Mouse (Mus musculus) thymus, adult 2 months (tissue): Measurements from ENCODE around the gene Igfbp3. TPM values are rescaled to one million over a fixed set of nuclear protein-coding genes. Genes with fewer than 3 reads are reported as not detected.

Experiments used
- DNase-seq: peaks from one replicate; pipeline ENCODE4 v3.0.0; 2021
- H3K27ac ChIP-seq: fragments of 200-500 bp; 2 replicates; pipeline ENCODE4 v1.5.1; 2012; ENCODE audit warnings: low read length, control low read depth; ENCODE audit not compliant: control insufficient read depth, insufficient read depth
- H3K27me3 ChIP-seq: fragments of 200-500 bp; 2 replicates; pipeline ENCODE4 v1.6.1; 2012; ENCODE audit warnings: mild to moderate bottlenecking, low read length, moderate library complexity, mixed read lengths; ENCODE audit not compliant: control insufficient read depth, insufficient read depth
- H3K36me3 ChIP-seq: fragments of 200-500 bp; 2 replicates; pipeline ENCODE4 v1.6.1; 2012; ENCODE audit warnings: mild to moderate bottlenecking, low read length, moderate library complexity; ENCODE audit not compliant: control insufficient read depth, insufficient read depth
- H3K4me1 ChIP-seq: fragments of 200-500 bp; replicated peaks from 2 replicates; pipeline ENCODE4 v1.6.1; 2012; ENCODE audit warnings: low read length; ENCODE audit not compliant: control insufficient read depth, insufficient read depth
- H3K4me3 ChIP-seq: fragments of 200-500 bp; 2 replicates; pipeline ENCODE4 v1.5.1; 2012; ENCODE audit warnings: mild to moderate bottlenecking, low read length, control low read depth, moderate library complexity; ENCODE audit not compliant: control insufficient read depth, insufficient read depth
- CTCF ChIP-seq: fragments of 200-500 bp; IDR thresholded peaks from 2 replicates; pipeline ENCODE4 v1.5.1; 2012; ENCODE audit warnings: mild to moderate bottlenecking, control low read depth, low read length, moderate library complexity, borderline replicate concordance; ENCODE audit not compliant: control insufficient read depth, poor library complexity, insufficient read depth; ENCODE audit errors: extremely low read depth
- POLR2A ChIP-seq: fragments of 200-500 bp; IDR thresholded peaks from 2 replicates; pipeline ENCODE4 v1.6.1; 2012; ENCODE audit warnings: mild to moderate bottlenecking, low read length, control low read depth, moderate library complexity; ENCODE audit not compliant: control insufficient read depth, poor library complexity, insufficient read depth; ENCODE audit errors: extremely low read depth
- WGBS: fragments of 180-500 bp; shearing (Covaris S2); methylation state at CpG from one replicate; pipeline ENCODE4 v1.1.7; 2018; 5-methylcytosine and 5-hydroxymethylcytosine counted together
- polyA plus RNA-seq: library from polyadenylated mRNA; depleted of rRNA; stranded (reverse); fragments of >200 nt; gene quantifications from 2 replicates; pipeline ENCODE4 v1.2.3, GENCODE M21; 2012

Igfbp3 gene
- polyA plus RNA-seq, 1 experiment: 12.1 TPM

- WGBS: 72% methylated on average over 10 of the region's 10 CpGs
- no peak for TF ChIP-seq CTCF
- TF ChIP-seq POLR2A: no peak
- no peaks in the 10 kb centered on the region for H3K36me3 ChIP-seq
- H3K4me1 ChIP-seq: no peaks in the 10 kb centered on the region
- no peaks in the 10 kb centered on the region for H3K27me3 ChIP-seq
- H3K4me3 ChIP-seq: no peak overlapping the region
- no peak overlapping the region for H3K27ac ChIP-seq
- DNase-seq: no peak
These were observed 15.1 kb downstream of the Igfbp3 start for GRCm38 (mm10) chr11:7198481-7199256.

- H3K4me3 ChIP-seq: no peak overlapping the region
- no peaks in the 10 kb centered on the region for H3K4me1 ChIP-seq
- no peak overlapping the region for H3K27ac ChIP-seq
- H3K27me3 ChIP-seq: no peaks in the 10 kb centered on the region
- TF ChIP-seq CTCF (no peak), POLR2A (no peak)
- DNase-seq: no peak
- WGBS: 92% methylated on average over 19 of the region's 19 CpGs
- no peaks in the 10 kb centered on the region for H3K36me3 ChIP-seq
These were observed 15.7 kb downstream of the Igfbp3 start for GRCm38 (mm10) chr11:7198006-7198405.

- H3K27ac ChIP-seq: no peak within 1 kb of the TSS
- TF ChIP-seq POLR2A: no peak
- TF ChIP-seq CTCF: no peak
- H3K4me3 ChIP-seq: no peak within 1 kb of the TSS
- 75% methylated on average over 12 of the region's 12 CpGs for WGBS
- no peaks in the 10 kb centered on the region for H3K4me1 ChIP-seq
- H3K36me3 ChIP-seq: no peaks in the 10 kb centered on the region
- no peak for DNase-seq
- no peaks in the 10 kb centered on the region for H3K27me3 ChIP-seq
These were observed 16.2 kb downstream of the Igfbp3 start, which contains the start of gene Igfbp1 for GRCm38 (mm10) chr11:7197491-7197941. TSS of gene Igfbp1 (plus strand) at chr11:7197782.

GRCm38 (mm10) chr11:7195312-7195685, 18.4 kb downstream of the Igfbp3 start:
- no peak for DNase-seq
- WGBS: 91% methylated on average over 4 of the region's 4 CpGs
- TF ChIP-seq CTCF: no peak
- TF ChIP-seq POLR2A: no peak
- H3K27me3 ChIP-seq: no peaks in the 10 kb centered on the region
- H3K4me1 ChIP-seq: no peaks in the 10 kb centered on the region
- H3K27ac ChIP-seq: no peak overlapping the region
- H3K36me3 ChIP-seq: no peaks in the 10 kb centered on the region
- H3K4me3 ChIP-seq: no peak overlapping the region

- no peak for DNase-seq
- TF ChIP-seq CTCF (no peak), POLR2A (no peak)
- H3K27me3 ChIP-seq: no peaks in the 10 kb centered on the region
- no peaks in the 10 kb centered on the region for H3K4me1 ChIP-seq
- H3K4me3 ChIP-seq: no peak overlapping the region
- no peaks in the 10 kb centered on the region for H3K36me3 ChIP-seq
- WGBS: 97% methylated on average over 10 of the region's 10 CpGs
- H3K27ac ChIP-seq: no peak overlapping the region
These were observed 19.1 kb downstream of the Igfbp3 start for GRCm38 (mm10) chr11:7194432-7195311.

- H3K4me3 ChIP-seq: no peak overlapping the region
- no peak for TF ChIP-seq CTCF
- no peak overlapping the region for H3K27ac ChIP-seq
These were observed 20.6 kb downstream of the Igfbp3 start for GRCm38 (mm10) chr11:7193134-7193533.

More at GRCm38 (mm10) chr11:7193134-7193533, 20.6 kb downstream of the Igfbp3 start:
- DNase-seq: no peak
- WGBS: 71% methylated on average over 9 of the region's 9 CpGs
- H3K36me3 ChIP-seq: no peaks in the 10 kb centered on the region
- no peaks in the 10 kb centered on the region for H3K4me1 ChIP-seq
- H3K27me3 ChIP-seq: no peaks in the 10 kb centered on the region
